Mouse (Mus musculus): Measurements from ENCODE around the gene Rdh12.

Gene Rdh12

GRCm38 (mm10) chr12:79217511-79217910 is 8.8 kb downstream of the Rdh12 start:
- TF ChIP-seq GATA4 (IDR thresholded peaks at IDR 0.05; ENCODE audit: insufficient replicate concordance, low read length), result no peak

DNA sequence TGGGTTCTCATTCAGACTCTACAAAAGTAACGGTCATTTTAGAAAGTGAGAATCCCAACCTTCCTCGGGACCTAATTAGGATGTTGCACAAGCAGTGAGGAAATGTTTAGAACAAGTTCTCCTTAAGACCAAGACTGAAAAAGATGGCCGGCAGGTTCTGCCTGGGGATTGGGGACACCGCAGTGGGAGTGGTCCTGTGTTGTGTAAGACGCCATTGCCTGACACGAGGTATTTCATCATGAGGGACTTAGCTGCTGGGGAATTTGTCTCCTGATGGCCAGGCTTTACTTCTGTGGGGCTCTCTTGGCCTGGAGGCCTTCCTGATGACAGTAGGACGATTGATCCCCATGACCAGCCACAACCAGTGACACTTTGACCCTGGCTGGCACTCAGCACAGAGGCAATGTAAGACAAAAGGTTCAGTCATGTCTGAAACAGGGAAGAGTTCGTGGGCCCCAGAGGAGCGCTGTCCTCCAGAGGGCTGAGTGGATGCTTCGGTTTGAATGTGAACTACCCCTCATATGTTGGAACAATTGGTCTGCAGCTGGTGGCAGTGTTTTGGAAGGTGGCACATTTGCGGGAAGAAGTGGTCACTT is 26.9 kb downstream of the Rdh12 start:
- no peak for TF ChIP-seq GATA4 (IDR thresholded peaks at IDR 0.05; ENCODE audit: insufficient replicate concordance, low read length)

DNA sequence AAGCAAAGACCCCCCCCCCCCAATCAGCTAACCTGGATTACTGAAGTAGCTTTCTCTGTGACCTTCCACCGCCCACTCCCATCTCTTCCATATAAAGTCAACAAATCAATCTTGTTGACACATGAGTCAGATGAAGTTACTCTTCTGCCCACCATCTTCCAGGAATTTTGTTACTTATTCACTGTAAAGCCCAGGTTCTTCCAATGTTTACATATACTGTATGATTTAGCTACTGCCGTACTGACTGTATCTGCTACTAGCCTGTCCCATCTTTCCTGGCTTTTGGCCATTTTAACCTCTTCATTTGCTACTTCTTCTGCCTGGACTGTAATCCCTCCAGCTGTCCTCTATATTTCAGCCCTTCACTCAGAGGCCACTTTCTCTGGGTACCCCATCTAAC is 33.3 kb downstream of the Rdh12 start:
- TF ChIP-seq GATA4 (IDR thresholded peaks at IDR 0.05; ENCODE audit: insufficient replicate concordance, low read length), result no peak

- TF ChIP-seq GATA4 (IDR thresholded peaks at IDR 0.05; ENCODE audit: insufficient replicate concordance, low read length), result no peak
Measured at GRCm38 (mm10) chr12:79242921-79243320, 34.2 kb downstream of the Rdh12 start.

DNA sequence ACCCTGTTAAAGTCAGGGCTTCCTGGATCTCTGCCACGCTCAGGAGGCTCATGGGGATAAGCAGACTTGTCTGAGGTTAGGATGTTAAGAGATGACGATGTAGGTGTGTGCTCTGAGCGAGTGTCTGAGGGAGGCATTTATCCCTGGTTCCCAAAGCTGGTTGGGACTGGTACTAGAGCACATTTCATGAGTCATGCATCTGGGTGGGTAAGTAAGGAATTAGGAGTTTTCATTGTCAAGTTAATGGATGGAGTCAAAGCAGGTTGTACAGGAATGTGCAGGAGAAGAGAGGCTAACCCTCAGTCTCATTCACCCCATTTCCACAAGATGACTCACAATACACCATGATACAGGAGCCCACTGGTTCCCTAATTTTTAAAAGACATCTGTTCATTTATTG is 39.4 kb downstream of the Rdh12 start:
- TF ChIP-seq GATA4 (IDR thresholded peaks at IDR 0.05; ENCODE audit: insufficient replicate concordance, low read length), result no peak

- TF ChIP-seq GATA4 (IDR thresholded peaks at IDR 0.05; ENCODE audit: insufficient replicate concordance, low read length), result no peak
Measured at GRCm38 (mm10) chr12:79253294-79254053, 44.8 kb downstream of the Rdh12 start.

DNA sequence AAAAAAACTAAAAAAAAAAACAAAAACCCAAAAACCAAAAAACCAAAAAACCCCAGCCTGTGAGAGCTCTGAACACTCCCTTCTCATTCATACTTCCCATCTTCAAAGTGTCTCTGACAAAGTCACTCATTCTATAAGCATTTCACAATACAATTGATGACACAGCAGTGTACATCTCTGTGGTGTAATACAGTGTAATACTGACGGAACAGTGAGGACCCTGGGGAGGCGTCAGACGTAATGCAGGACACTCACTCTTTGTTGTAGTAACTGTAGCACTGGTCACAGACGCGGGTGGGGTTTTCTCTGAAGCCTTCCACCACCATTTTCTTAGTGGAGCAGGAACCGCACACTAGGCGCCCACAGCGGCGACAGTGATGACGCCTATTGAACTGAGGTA is 46.3 kb downstream of the Rdh12 start:
- no peak for TF ChIP-seq GATA4 (IDR thresholded peaks at IDR 0.05; ENCODE audit: insufficient replicate concordance, low read length)

DNA sequence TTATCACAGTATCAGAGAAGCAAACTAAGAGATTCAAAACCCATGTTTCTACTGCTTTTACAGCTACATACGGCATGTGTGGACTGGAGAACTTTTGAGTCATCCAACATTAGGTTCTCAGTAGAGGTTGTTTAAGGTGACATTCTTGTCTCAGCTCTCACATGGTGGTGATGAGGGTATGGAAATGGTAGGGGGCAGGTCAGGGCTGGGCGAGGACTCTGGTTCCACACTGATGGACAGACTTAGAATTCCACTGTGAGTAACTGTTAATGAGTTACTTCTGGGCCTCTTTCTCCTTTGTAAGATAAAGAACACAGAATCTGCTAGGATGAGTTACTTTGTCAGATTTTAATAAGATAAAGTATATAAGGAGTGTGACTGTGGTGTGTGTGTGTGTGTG is 51.4 kb downstream of the Rdh12 start:
- TF ChIP-seq GATA4 (IDR thresholded peaks at IDR 0.05; ENCODE audit: insufficient replicate concordance, low read length), result no peak

DNA sequence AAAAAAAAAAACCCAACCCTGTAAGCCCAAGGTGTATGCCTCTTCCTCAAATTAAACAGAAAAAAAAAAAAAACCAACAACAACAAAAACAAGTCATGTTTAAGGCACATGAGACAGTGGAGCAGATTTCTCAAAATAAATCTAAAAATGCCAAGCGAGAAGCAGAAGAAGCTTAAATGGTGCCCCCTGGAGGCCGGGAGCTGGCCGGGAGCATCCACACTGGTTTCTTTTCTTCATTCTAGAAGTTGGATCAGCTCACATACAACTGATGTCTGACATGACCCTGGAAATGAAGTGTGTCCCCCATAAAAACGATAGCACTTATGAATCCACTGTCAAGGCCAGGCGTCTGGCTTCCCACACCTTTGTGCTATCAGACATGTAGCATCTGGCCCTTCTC is 52.3 kb downstream of the Rdh12 start:
- no peak for TF ChIP-seq GATA4 (IDR thresholded peaks at IDR 0.05; ENCODE audit: insufficient replicate concordance, low read length)
